Mouse (Mus musculus): ENCODE measurements around the gene Kif21b. TPM values are rescaled to one million over a fixed set of nuclear protein-coding genes. Genes with fewer than 3 reads are reported as not detected.
A peak's percentile ranks its signal among the peaks of the same experiment; 100 is the strongest.

Kif21b gene
- polyA plus RNA-seq, 1 experiment from 2014 or later, result 2.8 TPM

GRCm38 (mm10) chr1:136132386-136133201 is 1.4 kb downstream of the Kif21b start:
- Histone ChIP-seq H3K4me2 (ENCODE audit: low read depth, low read length) (peak overlapping the region; percentile 97), H3K27me3 (replicated peaks; ENCODE audit: control insufficient read depth, insufficient read depth, low read length) (no peaks in the 10 kb centered on the region), H3K9ac (ENCODE audit: low read depth, low read length) (peak overlapping the region; percentile 79), H3K4me3 (ENCODE audit: low read depth, low read length) (peak overlapping the region; percentile 78), H3K36me3 (ENCODE audit: control insufficient read depth, insufficient read depth, low read length) (no peaks in the 10 kb centered on the region), H3K9me3 (ENCODE audit: control insufficient read depth, low read length) (no peaks in the 10 kb centered on the region), H3K4me1 (ENCODE audit: control insufficient read depth, insufficient read depth, low read length) (peaks cover 69% of the 10 kb centered on the region), H3K27ac (replicated peaks; ENCODE audit: low read depth, low read length) (no peak overlapping the region)
- ATAC-seq (ENCODE audit: low read depth), result no peak
- WGBS, result 35% methylated on average over 10 of the region's 10 CpGs
- no peak for DNase-seq (ENCODE audit: low spot score)

- H3K4me1 ChIP-seq (ENCODE audit: control insufficient read depth, insufficient read depth, low read length), result peaks cover 72% of the 10 kb centered on the region
- peak overlapping the region; percentile 78; the same call in 1 of the 2 replicates for H3K4me3 ChIP-seq (ENCODE audit: low read depth, low read length)
- H3K9ac ChIP-seq (ENCODE audit: low read depth, low read length), result peak overlapping the region; percentile 36; the same call in 1 of the 2 replicates
- no peaks in the 10 kb centered on the region for H3K9me3 ChIP-seq (ENCODE audit: control insufficient read depth, low read length)
- peak overlapping the region; percentile 97 for H3K4me2 ChIP-seq (ENCODE audit: low read depth, low read length)
- H3K36me3 ChIP-seq (ENCODE audit: control insufficient read depth, insufficient read depth, low read length), result no peaks in the 10 kb centered on the region
- no peak overlapping the region for H3K27ac ChIP-seq (replicated peaks; ENCODE audit: low read depth, low read length)
- DNase-seq (ENCODE audit: low spot score) (no peak), ATAC-seq (ENCODE audit: low read depth) (no peak)
- no peaks in the 10 kb centered on the region for H3K27me3 ChIP-seq (replicated peaks; ENCODE audit: control insufficient read depth, insufficient read depth, low read length)
- WGBS, result 49% methylated on average over 13 of the region's 13 CpGs
Observed at GRCm38 (mm10) chr1:136133570-136134240, 2.5 kb downstream of the Kif21b start.

GRCm38 (mm10) chr1:136134547-136134946 is 3.4 kb downstream of the Kif21b start:
- no peaks in the 10 kb centered on the region for H3K27me3 ChIP-seq (replicated peaks; ENCODE audit: control insufficient read depth, insufficient read depth, low read length)
- no peak overlapping the region for H3K27ac ChIP-seq (replicated peaks; ENCODE audit: low read depth, low read length)
- H3K4me1 ChIP-seq (ENCODE audit: control insufficient read depth, insufficient read depth, low read length), result peaks cover 77% of the 10 kb centered on the region
- ATAC-seq (ENCODE audit: low read depth), result no peak
- H3K4me3 ChIP-seq (ENCODE audit: low read depth, low read length), result no peak overlapping the region
- DNase-seq (ENCODE audit: low spot score), result no peak
- 81% methylated on average over 2 of the region's 2 CpGs for WGBS
- H3K9ac ChIP-seq (ENCODE audit: low read depth, low read length), result no peak overlapping the region
- H3K9me3 ChIP-seq (ENCODE audit: control insufficient read depth, low read length), result no peaks in the 10 kb centered on the region
- no peaks in the 10 kb centered on the region for H3K36me3 ChIP-seq (ENCODE audit: control insufficient read depth, insufficient read depth, low read length)
- H3K4me2 ChIP-seq (ENCODE audit: low read depth, low read length), result no peak overlapping the region

DNA sequence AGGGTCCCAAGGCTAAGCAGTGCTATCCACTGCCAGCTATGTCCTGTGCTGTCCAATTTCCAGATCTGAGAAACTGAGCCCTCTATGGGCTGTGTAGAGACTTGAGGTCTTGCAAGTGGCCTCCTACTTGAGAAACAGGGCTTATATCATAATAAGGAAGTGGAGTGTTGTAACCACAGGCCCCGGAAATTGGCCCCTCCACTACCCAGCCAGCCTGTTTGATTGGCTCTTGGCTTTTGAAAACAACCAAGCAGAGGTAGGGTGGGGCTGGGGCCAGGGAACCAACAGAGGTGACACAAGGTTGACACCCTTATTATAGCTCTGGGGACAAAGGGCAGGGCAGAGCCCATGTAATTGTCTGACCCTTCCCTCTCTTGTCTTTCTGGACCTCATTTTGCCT is 3.9 kb downstream of the Kif21b start:
- Histone ChIP-seq H3K9me3 (ENCODE audit: control insufficient read depth, low read length) (no peaks in the 10 kb centered on the region), H3K4me3 (ENCODE audit: low read depth, low read length) (no peak overlapping the region), H3K4me1 (ENCODE audit: control insufficient read depth, insufficient read depth, low read length) (peaks cover 80% of the 10 kb centered on the region), H3K27me3 (replicated peaks; ENCODE audit: control insufficient read depth, insufficient read depth, low read length) (no peaks in the 10 kb centered on the region), H3K4me2 (ENCODE audit: low read depth, low read length) (no peak overlapping the region), H3K36me3 (ENCODE audit: control insufficient read depth, insufficient read depth, low read length) (no peaks in the 10 kb centered on the region), H3K27ac (replicated peaks; ENCODE audit: low read depth, low read length) (no peak overlapping the region), H3K9ac (ENCODE audit: low read depth, low read length) (no peak overlapping the region)
- DNase-seq (ENCODE audit: low spot score), result no peak
- no peak for ATAC-seq (ENCODE audit: low read depth)
- WGBS, result 40% methylated on average over 1 of the region's 1 CpGs

DNA sequence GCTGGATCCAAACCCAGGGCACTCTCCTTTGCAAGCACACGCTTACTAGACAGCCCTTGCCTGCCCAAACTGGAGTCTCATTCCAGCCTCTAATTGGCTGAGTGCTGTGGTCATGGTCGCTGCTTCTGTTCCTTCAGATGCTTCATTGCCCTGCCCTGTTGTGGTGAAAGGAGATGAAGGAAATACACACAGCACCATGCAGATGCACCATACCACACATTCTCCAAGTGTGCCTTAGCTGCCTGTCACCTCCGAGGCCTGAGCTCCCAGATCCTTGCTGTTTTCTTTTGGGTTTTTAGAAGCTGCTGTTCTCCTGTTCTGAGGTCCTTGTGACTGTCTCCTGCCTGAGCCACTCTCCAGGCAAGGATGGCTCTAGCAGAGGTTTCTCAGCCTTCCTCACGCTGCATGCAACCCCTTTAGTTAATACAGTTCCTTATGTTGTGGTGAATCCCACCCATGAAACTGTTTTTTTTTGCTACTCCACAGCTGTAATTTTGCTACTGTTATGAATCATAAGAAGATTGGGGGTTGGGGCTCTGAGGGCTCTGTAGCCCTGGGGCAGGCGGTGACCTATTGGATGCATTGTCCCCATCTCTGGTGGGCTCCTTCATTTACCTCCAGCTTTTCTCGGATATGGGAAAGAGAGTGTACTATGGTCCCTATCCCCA is 4.7 kb downstream of the Kif21b start:
- WGBS, result 58% methylated on average over 6 of the region's 6 CpGs

DNA sequence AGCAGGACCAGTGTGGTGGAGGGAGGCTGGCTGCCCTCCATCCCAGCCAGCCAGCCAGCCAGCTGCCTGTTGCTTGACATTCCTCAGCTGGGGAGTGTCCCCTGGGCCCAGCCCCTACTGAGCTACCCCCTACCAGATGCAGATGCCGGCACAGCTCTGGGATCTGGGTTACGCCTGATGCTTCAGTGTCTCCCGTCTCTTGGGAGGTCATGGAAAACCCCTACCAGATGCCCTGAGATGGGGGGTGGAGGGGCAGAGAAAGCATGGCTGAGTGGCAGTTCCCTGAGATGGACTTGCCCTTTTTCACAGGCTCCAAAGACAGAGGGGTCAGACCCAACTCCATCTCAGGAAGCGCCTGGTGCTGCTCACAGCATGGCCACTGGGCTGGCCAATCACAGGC is 5.4 kb downstream of the Kif21b start:
- peak; percentile 78 for DNase-seq (ENCODE audit: low spot score)
- Histone ChIP-seq H3K9me3 (ENCODE audit: control insufficient read depth, low read length) (no peaks in the 10 kb centered on the region), H3K36me3 (ENCODE audit: control insufficient read depth, insufficient read depth, low read length) (no peaks in the 10 kb centered on the region), H3K27ac (replicated peaks; ENCODE audit: low read depth, low read length) (0 out of 2 replicates have a peak overlapping the region, but pooled peaks have one; percentile 65), H3K27me3 (replicated peaks; ENCODE audit: control insufficient read depth, insufficient read depth, low read length) (no peaks in the 10 kb centered on the region), H3K9ac (ENCODE audit: low read depth, low read length) (no peak overlapping the region), H3K4me1 (ENCODE audit: control insufficient read depth, insufficient read depth, low read length) (peaks cover 86% of the 10 kb centered on the region), H3K4me2 (ENCODE audit: low read depth, low read length) (0 out of 2 replicates have a peak overlapping the region, but pooled peaks have one; percentile 15), H3K4me3 (ENCODE audit: low read depth, low read length) (no peak overlapping the region)
- ATAC-seq (ENCODE audit: low read depth), result peak; percentile 28; the same call in 1 of the 2 replicates
- WGBS, result 42% methylated on average over 4 of the region's 4 CpGs

More for the DNA sequence above, 4.7 kb downstream of the Kif21b start:
- ATAC-seq (ENCODE audit: low read depth), result no peak
- no peak for DNase-seq (ENCODE audit: low spot score)
- Histone ChIP-seq H3K27ac (replicated peaks; ENCODE audit: low read depth, low read length) (0 out of 2 replicates have a peak overlapping the region, but pooled peaks have one; percentile 5), H3K4me1 (ENCODE audit: control insufficient read depth, insufficient read depth, low read length) (peaks cover 83% of the 10 kb centered on the region), H3K4me2 (ENCODE audit: low read depth, low read length) (0 out of 2 replicates have a peak overlapping the region, but pooled peaks have one; percentile 15), H3K4me3 (ENCODE audit: low read depth, low read length) (no peak overlapping the region), H3K9me3 (ENCODE audit: control insufficient read depth, low read length) (no peaks in the 10 kb centered on the region), H3K9ac (ENCODE audit: low read depth, low read length) (0 out of 2 replicates have a peak overlapping the region, but pooled peaks have one; percentile 3), H3K27me3 (replicated peaks; ENCODE audit: control insufficient read depth, insufficient read depth, low read length) (no peaks in the 10 kb centered on the region), H3K36me3 (ENCODE audit: control insufficient read depth, insufficient read depth, low read length) (no peaks in the 10 kb centered on the region)

GRCm38 (mm10) chr1:136137071-136137531 is 5.9 kb downstream of the Kif21b start:
- ATAC-seq (ENCODE audit: low read depth) (no peak), DNase-seq (ENCODE audit: low spot score) (no peak)
- no peaks in the 10 kb centered on the region for H3K9me3 ChIP-seq (ENCODE audit: control insufficient read depth, low read length)
- WGBS, result 22% methylated on average over 7 of the region's 7 CpGs
- H3K4me2 ChIP-seq (ENCODE audit: low read depth, low read length), result peak overlapping the region; percentile 21; the same call in 1 of the 2 replicates
- H3K4me3 ChIP-seq (ENCODE audit: low read depth, low read length), result no peak overlapping the region
- H3K27ac ChIP-seq (replicated peaks; ENCODE audit: low read depth, low read length), result peak overlapping the region; percentile 65
- H3K27me3 ChIP-seq (replicated peaks; ENCODE audit: control insufficient read depth, insufficient read depth, low read length), result no peaks in the 10 kb centered on the region
- no peak overlapping the region for H3K9ac ChIP-seq (ENCODE audit: low read depth, low read length)
- peaks cover 87% of the 10 kb centered on the region for H3K4me1 ChIP-seq (ENCODE audit: control insufficient read depth, insufficient read depth, low read length)
- no peaks in the 10 kb centered on the region for H3K36me3 ChIP-seq (ENCODE audit: control insufficient read depth, insufficient read depth, low read length)

DNA sequence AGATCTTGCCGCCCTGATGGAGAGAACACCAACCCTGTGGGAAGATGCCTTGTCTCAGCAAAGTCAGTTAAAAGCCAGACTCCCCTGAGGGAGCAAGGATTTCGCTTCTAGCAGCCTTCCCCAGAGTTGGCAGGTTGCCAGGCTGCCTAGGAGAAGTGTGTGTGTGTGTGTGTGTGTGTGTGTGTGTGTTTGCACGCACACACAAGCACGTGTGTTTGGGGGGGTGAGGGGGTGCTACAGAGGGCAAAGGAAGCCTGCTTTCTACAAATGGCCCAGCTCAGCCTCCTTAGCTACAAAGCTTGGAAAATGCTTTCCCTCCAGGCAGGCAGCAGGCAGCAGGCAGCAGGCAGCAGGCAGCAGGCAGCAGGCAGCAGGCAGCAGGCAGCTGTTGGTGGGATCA is 6.4 kb downstream of the Kif21b start:
- Histone ChIP-seq H3K4me2 (ENCODE audit: low read depth, low read length) (peak overlapping the region; percentile 21; the same call in 1 of the 2 replicates), H3K27me3 (replicated peaks; ENCODE audit: control insufficient read depth, insufficient read depth, low read length) (no peaks in the 10 kb centered on the region), H3K36me3 (ENCODE audit: control insufficient read depth, insufficient read depth, low read length) (no peaks in the 10 kb centered on the region), H3K9ac (ENCODE audit: low read depth, low read length) (no peak overlapping the region), H3K4me3 (ENCODE audit: low read depth, low read length) (no peak overlapping the region), H3K27ac (replicated peaks; ENCODE audit: low read depth, low read length) (peak overlapping the region; percentile 65), H3K4me1 (ENCODE audit: control insufficient read depth, insufficient read depth, low read length) (peaks cover 87% of the 10 kb centered on the region), H3K9me3 (ENCODE audit: control insufficient read depth, low read length) (no peaks in the 10 kb centered on the region)
- DNase-seq (ENCODE audit: low spot score) (peak; percentile 94), ATAC-seq (ENCODE audit: low read depth) (peak; percentile 13)
- 4% methylated on average over 4 of the region's 4 CpGs for WGBS
